Mouse (Mus musculus) erythroblast, embryonic 14.5 days (primary cell): ENCODE measurements around the gene Nrip2.

ENCODE experiments used
- GATA1 ChIP-seq: IDR thresholded peaks from 2 replicates; pipeline ENCODE4 v1.6.1; 2012; ENCODE audit warnings: low read length, inconsistent platforms, mixed read lengths
- TAL1 ChIP-seq: IDR thresholded peaks from 3 replicates; pipeline ENCODE4 v1.6.1; 2012; ENCODE audit warnings: low read length, inconsistent platforms, mixed read lengths

DNA sequence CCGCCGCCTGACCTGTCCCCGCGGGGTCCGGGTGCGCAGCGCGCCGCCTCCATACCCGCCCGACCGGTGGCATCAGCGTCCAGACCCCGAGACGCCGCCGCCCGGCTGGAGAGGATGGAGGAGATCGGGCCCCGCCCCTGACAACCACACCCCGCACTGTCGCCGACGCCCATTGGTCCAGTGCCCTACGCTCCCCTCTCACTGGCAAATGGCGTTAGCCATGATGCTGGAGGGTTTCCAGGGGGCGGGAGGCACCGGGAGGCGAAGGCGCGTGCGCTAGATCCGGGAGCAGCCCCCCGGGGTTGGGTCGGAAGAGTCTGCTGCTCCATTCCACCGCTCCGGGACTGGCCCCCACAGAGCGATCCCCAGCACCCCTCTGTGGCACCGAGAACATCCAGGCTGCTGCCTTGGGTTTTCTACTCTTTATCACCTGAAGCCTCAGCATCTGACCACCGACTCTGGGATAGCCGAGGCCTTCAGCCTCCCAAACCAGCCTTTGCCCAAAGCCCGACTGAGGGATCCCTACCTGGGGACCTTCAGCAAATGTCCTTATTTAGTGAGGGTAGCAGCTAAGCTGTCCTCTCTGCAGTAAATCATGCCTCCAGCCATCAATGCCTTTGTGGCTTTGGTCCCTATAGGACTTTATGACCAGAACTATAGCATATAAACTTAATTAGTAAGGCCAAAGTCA is 43.2 kb upstream of the Nrip2 start, which contains the start of gene Tulp3:
- TF ChIP-seq GATA1 (no peak), TAL1 (no peak)
